Mouse (Mus musculus) cortical plate, adult 2 months (tissue): ENCODE measurements at regions not wholly inside any gene's neighbourhood (a gene's known extent, or its start where the extent isn't known, plus 50 kb on each side); places are given as distances from the start of the nearest gene placed in this dataset.

Experiments used
- CTCF ChIP-seq: fragments of 200-500 bp; IDR thresholded peaks from 2 replicates; pipeline ENCODE4 v1.5.1; 2011; ENCODE audit warnings: mild to moderate bottlenecking, control low read depth, low read length; ENCODE audit not compliant: insufficient read depth; ENCODE audit errors: extremely low read depth
- POLR2A ChIP-seq: fragments of 200-500 bp; IDR thresholded peaks from 2 replicates; pipeline ENCODE4 v1.6.1; 2011; ENCODE audit warnings: mild to moderate bottlenecking, low read length, control low read depth; ENCODE audit not compliant: insufficient read depth; ENCODE audit errors: extremely low read depth

DNA sequence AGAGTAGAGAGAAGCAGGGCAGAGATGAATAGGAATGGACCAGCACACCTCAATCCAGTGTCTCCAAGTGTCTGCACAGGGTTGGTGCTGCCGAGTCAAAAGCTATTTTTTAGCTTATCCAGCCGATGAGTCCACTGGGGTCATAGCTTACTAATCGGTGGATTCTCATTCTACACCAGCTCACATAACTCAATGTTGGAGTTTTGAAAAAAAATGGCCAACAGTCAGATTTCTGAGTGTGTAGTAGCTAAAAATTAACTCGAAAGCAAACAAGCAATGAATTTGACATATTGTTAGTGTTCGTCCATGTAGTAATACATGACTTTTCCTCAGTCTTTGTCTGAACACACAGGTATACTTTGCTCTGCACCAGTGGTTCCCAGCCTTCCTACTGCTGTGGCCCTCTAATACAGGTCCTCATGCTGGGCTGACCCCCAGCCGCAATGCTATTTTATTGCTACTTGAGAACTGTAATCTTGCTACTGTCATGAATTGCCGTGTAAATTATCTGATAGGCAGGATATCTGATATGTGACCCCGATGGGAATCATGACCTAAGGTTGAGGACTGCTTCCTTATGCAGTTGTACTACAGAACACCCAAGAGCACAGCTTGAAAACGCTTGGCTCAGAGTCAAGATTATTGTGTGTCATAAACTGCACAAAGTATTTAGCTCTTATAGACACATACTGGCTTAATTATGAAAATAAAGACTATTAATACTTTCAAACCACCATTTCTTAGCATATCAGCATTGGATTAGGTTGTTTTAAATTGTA lies 621.1 kb upstream of the Sall1 start:
- TF ChIP-seq CTCF (no peak), POLR2A (no peak)
